Mouse (Mus musculus): Measurements from ENCODE around the gene Cdpf1. TPM values are rescaled to one million over a fixed set of nuclear protein-coding genes. Genes with fewer than 3 reads are reported as not detected.
"Not testable (repeated sequence)": the region's sequence is repeated elsewhere in the genome, so short reads cannot be mapped to it uniquely, and the experiment has no call there.

Gene Cdpf1
- polyA plus RNA-seq, 3 experiments from 2014 or later = 39.1 to 46.6 (median 43.7) TPM

- ATAC-seq = no peak
Measured at GRCm38 (mm10) chr15:85808031-85808430, 3.5 kb downstream of the Cdpf1 start.

- ATAC-seq = no peak
Measured at GRCm38 (mm10) chr15:85807404-85807803, 4.1 kb downstream of the Cdpf1 start.

- no peak for ATAC-seq
Measured at GRCm38 (mm10) chr15:85806886-85807285, 4.6 kb downstream of the Cdpf1 start.

- no peak for ATAC-seq
Measured at GRCm38 (mm10) chr15:85802931-85803330, 8.6 kb downstream of the Cdpf1 start.

GRCm38 (mm10) chr15:85798676-85799075 is 12.8 kb downstream of the Cdpf1 start:
- ATAC-seq = no peak

GRCm38 (mm10) chr15:85795516-85795915 is 16.0 kb downstream of the Cdpf1 start:
- ATAC-seq = no peak

GRCm38 (mm10) chr15:85792819-85793218 is 18.7 kb downstream of the Cdpf1 start:
- ATAC-seq = no peak

GRCm38 (mm10) chr15:85791449-85791848 is 20.0 kb downstream of the Cdpf1 start:
- no peak for ATAC-seq

- no peak for ATAC-seq
Measured at GRCm38 (mm10) chr15:85788633-85789032, 22.9 kb downstream of the Cdpf1 start.

- no peak for ATAC-seq
Measured at GRCm38 (mm10) chr15:85788051-85788450, 23.4 kb downstream of the Cdpf1 start.

GRCm38 (mm10) chr15:85787482-85787881 is 24.0 kb downstream of the Cdpf1 start:
- ATAC-seq = no peak

GRCm38 (mm10) chr15:85786711-85787110 is 24.8 kb downstream of the Cdpf1 start:
- no peak for ATAC-seq

GRCm38 (mm10) chr15:85784341-85784740 is 27.2 kb downstream of the Cdpf1 start:
- no peak for ATAC-seq

GRCm38 (mm10) chr15:85783146-85783545 is 28.4 kb downstream of the Cdpf1 start:
- ATAC-seq = no peak

GRCm38 (mm10) chr15:85778891-85779290 is 32.6 kb downstream of the Cdpf1 start:
- not testable (repeated sequence) for ATAC-seq

GRCm38 (mm10) chr15:85776771-85777170 is 34.7 kb downstream of the Cdpf1 start:
- ATAC-seq = no peak

- ATAC-seq = no peak
Measured at GRCm38 (mm10) chr15:85776241-85776640, 35.3 kb downstream of the Cdpf1 start.

- no peak for ATAC-seq
Measured at GRCm38 (mm10) chr15:85775001-85775400, 36.5 kb downstream of the Cdpf1 start.

- no peak for ATAC-seq
Measured at GRCm38 (mm10) chr15:85774419-85774818, 37.1 kb downstream of the Cdpf1 start.

GRCm38 (mm10) chr15:85772146-85772740 is 39.3 kb downstream of the Cdpf1 start:
- no peak for ATAC-seq

GRCm38 (mm10) chr15:85771306-85772121 is 40.0 kb downstream of the Cdpf1 start:
- no peak for ATAC-seq

- ATAC-seq = no peak
Measured at GRCm38 (mm10) chr15:85768991-85769390, 42.5 kb downstream of the Cdpf1 start.

GRCm38 (mm10) chr15:85766677-85767076 is 44.8 kb downstream of the Cdpf1 start:
- no peak for ATAC-seq

- no peak for ATAC-seq
Measured at GRCm38 (mm10) chr15:85765022-85765421, 46.5 kb downstream of the Cdpf1 start.

Data from inflammation-experienced regulatory T-cells, adult 6 months (primary cell).